Mouse (Mus musculus): Measurements from ENCODE around the gene Stk11. TPM values are rescaled to one million over a fixed set of nuclear protein-coding genes. Genes with fewer than 3 reads are reported as not detected.

Stk11 gene
- polyA plus RNA-seq, 1 experiment from 2014 or later = 20.7 TPM

DNA sequence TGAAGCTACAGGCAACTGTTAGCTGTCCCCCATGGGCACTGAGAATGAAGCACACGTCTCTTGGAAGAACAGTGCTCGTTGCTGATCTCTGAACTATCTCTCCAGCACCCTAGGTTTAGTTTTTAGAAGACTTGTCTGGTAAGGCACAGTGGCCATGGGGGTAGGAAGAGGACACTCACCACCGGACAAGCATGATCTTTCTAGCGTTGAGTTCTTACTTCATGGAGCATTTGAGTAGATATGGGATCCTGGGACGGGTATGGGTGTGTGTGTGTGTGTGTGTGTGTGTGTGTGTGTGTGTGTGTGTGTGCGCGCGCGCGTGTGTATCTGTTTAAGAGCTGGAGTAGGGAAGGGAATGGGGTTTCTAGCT lies 25.0 kb downstream of the Stk11 start, which contains the start of gene Cbarp:
Gene Cbarp (minus strand): TSS at position 170 of the 370 bp plus-strand sequence.
- Histone ChIP-seq H3K9me3 (replicated peaks) (no peaks in the 10 kb centered on the region), H3K27me3 (peaks cover 10% of the 10 kb centered on the region), H3K27ac (peak within 1 kb of the TSS; percentile 92), H3K9ac (peak within 1 kb of the TSS; percentile 50), H3K4me2 (peak within 1 kb of the TSS; percentile 97), H3K36me3 (ENCODE audit: poor library complexity, severe bottlenecking) (peaks cover 29% of the 10 kb centered on the region), H3K4me1 (peaks cover 71% of the 10 kb centered on the region), H3K4me3 (peak within 1 kb of the TSS; percentile 74)
- 74% methylated on average over 10 of the region's 10 CpGs for WGBS
- ATAC-seq = no peak

DNA sequence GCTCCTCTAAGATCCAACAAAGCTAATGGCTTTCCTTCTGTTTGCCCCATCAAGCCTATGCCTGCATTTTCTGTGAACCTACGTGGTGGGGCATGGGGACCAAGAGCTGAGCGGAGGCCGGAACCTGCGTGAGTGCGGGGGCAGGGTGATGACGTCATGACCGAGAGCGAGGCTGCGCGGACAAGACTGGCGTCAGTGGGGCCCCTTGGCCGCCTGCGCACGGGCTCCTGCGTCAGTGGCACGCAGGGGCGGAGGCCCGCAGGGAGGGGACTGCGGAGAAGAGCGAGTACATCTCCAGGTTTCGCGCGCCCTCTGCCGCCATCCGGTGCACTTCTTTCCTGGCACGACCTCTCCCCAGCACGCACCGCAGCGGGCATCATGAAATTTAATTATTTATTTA lies 25.6 kb downstream of the Stk11 start:
- Histone ChIP-seq H3K4me2 (peak overlapping the region; percentile 96), H3K9ac (peak overlapping the region; percentile 50), H3K27ac (peak overlapping the region; percentile 86), H3K9me3 (replicated peaks) (no peaks in the 10 kb centered on the region), H3K4me1 (peaks cover 75% of the 10 kb centered on the region), H3K4me3 (peak overlapping the region; percentile 73), H3K36me3 (ENCODE audit: poor library complexity, severe bottlenecking) (peaks cover 28% of the 10 kb centered on the region), H3K27me3 (peaks cover 7% of the 10 kb centered on the region)
- WGBS = under 1% methylated on average over 29 of the region's 29 CpGs
- ATAC-seq = peak; percentile 63

DNA sequence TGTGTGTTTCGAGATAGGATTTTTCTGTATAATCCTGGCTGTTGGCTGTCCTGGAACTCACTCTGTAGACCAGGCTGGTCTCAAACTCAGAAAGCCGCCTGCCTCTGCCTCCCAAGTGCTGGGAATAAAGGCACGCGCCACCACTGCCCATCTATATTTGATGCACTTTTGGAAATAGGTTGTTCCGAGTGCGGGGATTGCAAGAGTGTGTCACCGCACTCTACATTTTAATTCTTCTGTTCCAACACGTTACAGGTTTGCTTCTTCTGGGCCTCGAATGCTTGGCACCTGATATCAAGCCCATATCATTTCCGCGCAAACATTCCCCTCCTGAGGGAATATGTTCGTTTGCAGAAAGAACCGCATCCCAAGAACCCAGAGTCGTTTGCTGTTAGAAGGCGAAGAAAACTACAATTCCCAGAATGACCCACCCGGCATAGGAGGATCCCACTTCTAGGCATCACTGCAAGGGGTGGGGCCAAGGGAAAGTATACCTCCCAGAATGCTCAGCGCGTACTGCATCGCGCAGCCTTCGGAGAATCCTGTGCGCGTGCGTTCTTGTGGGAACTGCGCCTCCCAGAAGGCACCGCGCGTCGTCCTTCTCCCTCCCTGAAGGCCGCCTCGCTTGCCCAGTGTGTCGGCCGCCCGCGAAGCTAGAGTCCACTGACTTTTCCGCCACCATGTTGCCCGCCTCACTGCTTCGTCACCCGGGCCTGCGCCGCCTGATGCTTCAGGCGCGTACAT lies 26.4 kb downstream of the Stk11 start:
- Histone ChIP-seq H3K9me3 (replicated peaks) (no peaks in the 10 kb centered on the region), H3K36me3 (ENCODE audit: poor library complexity, severe bottlenecking) (peaks cover 28% of the 10 kb centered on the region), H3K4me3 (peak overlapping the region; percentile 73), H3K4me2 (peak overlapping the region; percentile 96), H3K27me3 (peaks cover 1% of the 10 kb centered on the region; the same call in 1 of the 2 replicates), H3K4me1 (peaks cover 73% of the 10 kb centered on the region), H3K9ac (peak overlapping the region; percentile 95), H3K27ac (peak overlapping the region; percentile 86)
- peak; percentile 86 for ATAC-seq
- WGBS = under 1% methylated on average over 42 of the region's 43 CpGs

DNA sequence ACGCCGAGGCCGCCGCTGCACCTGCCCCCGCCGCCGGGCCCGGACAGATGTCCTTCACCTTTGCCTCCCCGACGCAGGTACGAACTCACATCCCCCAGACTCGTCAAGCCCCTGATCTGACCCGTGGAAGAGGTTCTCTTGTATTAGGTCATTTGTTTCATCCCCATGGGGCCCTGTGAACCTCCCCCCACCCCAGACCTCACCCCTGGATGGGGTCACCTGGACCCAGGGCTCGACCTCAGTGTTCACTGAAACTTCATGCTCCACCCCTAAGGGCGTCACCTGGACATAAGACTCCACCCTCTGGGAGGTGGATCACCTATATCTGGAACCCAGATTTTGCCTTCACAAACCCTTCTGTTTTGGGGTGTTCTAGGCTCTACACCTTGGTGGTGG lies 26.9 kb downstream of the Stk11 start:
- 2% methylated on average over 15 of the region's 15 CpGs for WGBS
- H3K4me3 ChIP-seq = peak overlapping the region; percentile 73
- no peak; the same call in 1 of the 2 replicates for ATAC-seq
- H3K4me1 ChIP-seq = peaks cover 71% of the 10 kb centered on the region
- no peaks in the 10 kb centered on the region for H3K27me3 ChIP-seq
- H3K27ac ChIP-seq = peak overlapping the region; percentile 80
- H3K4me2 ChIP-seq = peak overlapping the region; percentile 96
- no peaks in the 10 kb centered on the region for H3K9me3 ChIP-seq (replicated peaks)
- peaks cover 28% of the 10 kb centered on the region for H3K36me3 ChIP-seq (ENCODE audit: poor library complexity, severe bottlenecking)
- H3K9ac ChIP-seq = peak overlapping the region; percentile 95

DNA sequence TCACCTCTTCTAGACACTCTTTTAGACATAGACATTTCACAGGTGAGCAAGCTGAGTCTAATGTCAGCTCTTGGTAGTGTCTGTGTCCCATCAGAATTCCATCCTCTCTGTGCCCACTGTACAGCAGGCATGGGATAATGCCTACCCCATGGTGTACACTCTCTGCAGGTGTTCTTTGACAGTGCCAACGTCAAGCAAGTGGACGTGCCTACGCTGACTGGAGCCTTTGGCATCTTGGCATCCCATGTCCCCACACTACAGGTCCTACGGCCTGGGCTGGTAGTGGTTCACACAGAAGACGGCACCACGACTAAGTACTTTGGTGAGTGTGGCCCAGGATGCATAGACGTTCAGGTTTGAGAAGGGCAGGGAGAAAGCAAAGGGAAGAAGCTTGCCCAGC lies 28.1 kb downstream of the Stk11 start:
- no peak for ATAC-seq
- Histone ChIP-seq H3K27me3 (no peaks in the 10 kb centered on the region), H3K9ac (no peak overlapping the region), H3K9me3 (replicated peaks) (no peaks in the 10 kb centered on the region), H3K4me1 (peaks cover 65% of the 10 kb centered on the region), H3K4me2 (0 out of 2 replicates have a peak overlapping the region, but pooled peaks have one; percentile 96), H3K27ac (no peak overlapping the region), H3K4me3 (no peak overlapping the region), H3K36me3 (ENCODE audit: poor library complexity, severe bottlenecking) (peaks cover 28% of the 10 kb centered on the region)
- WGBS = 91% methylated on average over 7 of the region's 7 CpGs

DNA sequence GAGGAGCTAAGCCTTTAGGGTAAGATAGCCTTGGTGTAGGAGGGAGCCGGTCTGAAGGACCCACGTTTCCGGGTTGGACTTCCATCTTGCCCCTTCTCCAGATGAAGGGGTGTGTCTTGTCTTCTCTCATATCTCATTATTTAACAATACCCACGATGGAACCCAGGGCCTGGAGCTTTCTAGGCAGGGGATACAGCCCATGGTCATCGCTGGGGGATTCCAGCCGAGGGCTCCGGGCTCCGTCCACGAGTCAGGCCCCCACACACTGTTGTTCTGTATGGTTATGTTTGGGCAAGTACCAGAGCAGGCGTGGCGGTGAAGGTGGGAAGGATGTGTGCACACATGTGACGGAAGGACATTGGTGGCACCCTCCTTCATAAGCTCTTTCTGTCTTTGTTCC lies 28.6 kb downstream of the Stk11 start:
- H3K27ac ChIP-seq = no peak overlapping the region
- peaks cover 28% of the 10 kb centered on the region for H3K36me3 ChIP-seq (ENCODE audit: poor library complexity, severe bottlenecking)
- WGBS = 95% methylated on average over 12 of the region's 12 CpGs
- no peak overlapping the region for H3K4me2 ChIP-seq
- H3K27me3 ChIP-seq = no peaks in the 10 kb centered on the region
- H3K9ac ChIP-seq = no peak overlapping the region
- H3K9me3 ChIP-seq (replicated peaks) = no peaks in the 10 kb centered on the region
- peaks cover 64% of the 10 kb centered on the region for H3K4me1 ChIP-seq
- ATAC-seq = no peak
- no peak overlapping the region for H3K4me3 ChIP-seq

DNA sequence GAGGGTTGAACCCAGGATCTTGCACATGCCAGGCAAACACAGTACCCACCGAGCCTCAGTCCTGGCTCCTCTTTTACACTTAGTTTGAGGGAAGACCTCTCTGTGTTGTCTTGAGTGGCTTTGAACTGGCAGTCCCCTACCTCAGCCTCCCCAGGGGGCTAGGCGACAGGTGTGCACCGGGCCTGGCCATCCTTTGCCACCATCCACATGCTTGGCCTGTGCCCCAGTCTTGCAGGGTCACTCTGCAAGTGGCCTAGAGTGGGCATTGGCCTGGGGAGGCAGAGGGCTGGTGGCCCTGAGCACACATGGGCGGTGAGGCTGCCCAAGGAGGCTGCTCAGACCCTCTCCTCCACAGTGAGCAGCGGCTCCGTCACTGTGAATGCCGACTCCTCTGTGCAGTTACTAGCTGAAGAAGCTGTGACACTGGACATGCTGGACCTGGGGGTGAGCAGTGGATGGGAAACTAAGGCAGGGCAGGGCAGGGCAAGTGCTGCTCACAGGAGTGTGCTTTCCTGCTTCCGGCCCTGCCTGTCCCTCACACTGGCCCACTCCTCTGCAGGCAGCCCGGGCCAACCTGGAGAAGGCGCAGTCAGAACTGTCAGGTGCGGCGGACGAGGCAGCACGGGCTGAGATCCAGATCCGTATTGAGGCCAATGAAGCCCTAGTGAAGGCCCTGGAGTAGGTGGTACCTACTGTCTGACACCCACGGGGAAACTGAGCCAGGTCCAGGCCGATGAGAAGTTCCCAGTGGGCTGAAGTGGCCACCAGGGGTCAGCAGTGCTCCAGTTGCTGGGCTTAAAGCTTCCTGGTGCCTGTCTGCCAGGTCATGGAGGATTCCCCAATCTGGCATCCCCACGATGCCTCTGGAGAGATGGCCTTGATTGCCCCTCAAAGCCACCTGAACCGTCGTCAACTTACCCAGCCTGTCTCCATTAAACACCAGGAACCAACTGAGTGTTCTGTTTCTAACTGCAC lies 29.5 kb downstream of the Stk11 start:
- 0 out of 2 replicates have a peak overlapping the region, but pooled peaks have one; percentile 5 for H3K4me2 ChIP-seq
- H3K27ac ChIP-seq = peak overlapping the region; percentile 45
- no peak for ATAC-seq
- no peaks in the 10 kb centered on the region for H3K9me3 ChIP-seq (replicated peaks)
- H3K27me3 ChIP-seq = no peaks in the 10 kb centered on the region
- H3K36me3 ChIP-seq (ENCODE audit: poor library complexity, severe bottlenecking) = peaks cover 28% of the 10 kb centered on the region
- H3K9ac ChIP-seq = peak overlapping the region; percentile 37; the same call in 1 of the 2 replicates
- H3K4me3 ChIP-seq = peak overlapping the region; percentile 0; the same call in 1 of the 2 replicates
- peaks cover 59% of the 10 kb centered on the region for H3K4me1 ChIP-seq
- WGBS = 74% methylated on average over 20 of the region's 20 CpGs

DNA sequence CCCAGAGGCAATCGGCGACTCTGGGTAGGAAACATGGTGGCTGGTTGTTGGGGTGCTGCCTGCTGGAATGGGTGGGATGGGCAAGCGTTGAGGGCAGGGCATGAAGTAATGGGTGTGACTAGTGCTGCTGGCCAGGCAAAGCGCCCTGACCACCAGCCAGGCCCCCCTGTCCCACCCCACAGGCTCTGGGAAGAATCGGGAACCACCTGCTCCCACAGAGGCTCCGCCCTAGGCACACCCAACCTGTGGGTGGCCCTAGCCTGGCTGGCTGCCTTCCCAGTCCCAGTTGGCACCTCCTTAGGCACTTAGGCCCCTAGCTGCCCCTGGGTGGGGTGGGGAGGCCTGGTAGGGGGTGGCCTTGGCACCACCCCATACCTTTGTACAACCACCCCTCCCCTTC lies 30.3 kb downstream of the Stk11 start:
- H3K4me2 ChIP-seq = no peak overlapping the region
- peaks cover 54% of the 10 kb centered on the region for H3K4me1 ChIP-seq
- H3K9ac ChIP-seq = peak overlapping the region; percentile 37; the same call in 1 of the 2 replicates
- H3K27me3 ChIP-seq = no peaks in the 10 kb centered on the region
- ATAC-seq = no peak
- peak overlapping the region; percentile 0; the same call in 1 of the 2 replicates for H3K4me3 ChIP-seq
- peaks cover 28% of the 10 kb centered on the region for H3K36me3 ChIP-seq (ENCODE audit: poor library complexity, severe bottlenecking)
- H3K27ac ChIP-seq = peak overlapping the region; percentile 100
- WGBS = 88% methylated on average over 6 of the region's 6 CpGs
- no peaks in the 10 kb centered on the region for H3K9me3 ChIP-seq (replicated peaks)

GRCm38 (mm10) chr10:80146568-80147011 lies 31.0 kb downstream of the Stk11 start:
- H3K4me3 ChIP-seq = no peak overlapping the region
- 85% methylated on average over 4 of the region's 4 CpGs for WGBS
- H3K9me3 ChIP-seq (replicated peaks) = no peaks in the 10 kb centered on the region
- peak overlapping the region; percentile 37; the same call in 1 of the 2 replicates for H3K9ac ChIP-seq
- no peak for ATAC-seq
- H3K36me3 ChIP-seq (ENCODE audit: poor library complexity, severe bottlenecking) = peaks cover 34% of the 10 kb centered on the region
- H3K4me1 ChIP-seq = peaks cover 48% of the 10 kb centered on the region
- H3K27ac ChIP-seq = peak overlapping the region; percentile 100
- no peak overlapping the region for H3K4me2 ChIP-seq
- H3K27me3 ChIP-seq = no peaks in the 10 kb centered on the region

- peak overlapping the region; percentile 99 for H3K4me3 ChIP-seq
Observed at GRCm38 (mm10) chr10:80147146-80147718, 31.6 kb downstream of the Stk11 start.

GRCm38 (mm10) chr10:80147719-80148601 lies 32.4 kb downstream of the Stk11 start, which contains the start of gene Midn:
Gene Midn, plus strand, starts transcription at chr10:80148272.
- peaks cover 47% of the 10 kb centered on the region for H3K36me3 ChIP-seq (ENCODE audit: poor library complexity, severe bottlenecking)
- peak within 1 kb of the TSS; percentile 100 for H3K27ac ChIP-seq
- H3K9ac ChIP-seq = peak within 1 kb of the TSS; percentile 96
- 1% methylated on average over 35 of the region's 42 CpGs for WGBS
- H3K4me2 ChIP-seq = peak within 1 kb of the TSS; percentile 71
- H3K4me1 ChIP-seq = peaks cover 55% of the 10 kb centered on the region
- no peaks in the 10 kb centered on the region for H3K9me3 ChIP-seq (replicated peaks)
- no peaks in the 10 kb centered on the region for H3K27me3 ChIP-seq
- H3K4me3 ChIP-seq = peak within 1 kb of the TSS; percentile 99
- ATAC-seq = peak; percentile 36

More at GRCm38 (mm10) chr10:80147146-80147718, 31.6 kb downstream of the Stk11 start:
- ATAC-seq = no peak
- Histone ChIP-seq H3K4me2 (peak overlapping the region; percentile 71), H3K27ac (peak overlapping the region; percentile 100), H3K9ac (peak overlapping the region; percentile 96; the same call in 1 of the 2 replicates), H3K27me3 (no peaks in the 10 kb centered on the region), H3K9me3 (replicated peaks) (no peaks in the 10 kb centered on the region), H3K36me3 (ENCODE audit: poor library complexity, severe bottlenecking) (peaks cover 40% of the 10 kb centered on the region), H3K4me1 (peaks cover 52% of the 10 kb centered on the region)
- 76% methylated on average over 5 of the region's 5 CpGs for WGBS

Data from forebrain, embryonic 13.5 days (tissue).